Mouse (Mus musculus): ENCODE measurements around the gene Adgrl3. TPM values are rescaled to one million over a fixed set of nuclear protein-coding genes. Genes with fewer than 3 reads are reported as not detected.

Gene Adgrl3
- polyA plus RNA-seq, 1 experiment from 2014 or later: 9.0 TPM

- no peak for DNase-seq (ENCODE audit: low spot score)
- no peak overlapping the region for H3K27ac ChIP-seq
- peaks cover 3% of the 10 kb centered on the region; the same call in 1 of the 2 replicates for H3K36me3 ChIP-seq
- WGBS: 81% methylated on average over 4 of the region's 4 CpGs
- no peak overlapping the region for H3K4me3 ChIP-seq
- no peaks in the 10 kb centered on the region for H3K4me1 ChIP-seq
- no peaks in the 10 kb centered on the region for H3K9me3 ChIP-seq
- no peaks in the 10 kb centered on the region for H3K27me3 ChIP-seq (ENCODE audit: insufficient read depth, poor library complexity, severe bottlenecking)
These were observed 776.2 kb downstream of the Adgrl3 start for GRCm38 (mm10) chr5:81796128-81796527.

DNA sequence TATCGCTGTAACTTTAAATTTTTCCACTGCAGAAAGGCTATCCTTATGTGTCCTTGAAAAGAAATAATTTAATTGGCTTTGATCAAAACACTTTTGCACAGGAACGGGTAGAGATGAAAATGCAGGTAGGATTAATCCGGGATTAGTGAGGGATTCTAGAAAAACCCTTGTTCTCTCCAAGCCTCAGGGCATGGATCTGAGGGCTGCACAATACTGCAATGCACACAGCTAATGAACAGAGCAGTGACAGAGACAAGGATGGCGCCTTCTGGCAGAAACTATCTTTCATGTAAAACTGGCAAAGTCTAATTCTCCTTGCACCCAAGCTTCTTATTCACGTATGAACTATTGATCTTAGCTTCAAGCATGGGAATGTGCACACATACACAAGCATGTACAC, 791.0 kb downstream of the Adgrl3 start:
- Histone ChIP-seq H3K9me3 (no peaks in the 10 kb centered on the region), H3K4me3 (no peak overlapping the region), H3K4me1 (no peaks in the 10 kb centered on the region), H3K27ac (no peak overlapping the region), H3K27me3 (ENCODE audit: insufficient read depth, poor library complexity, severe bottlenecking) (no peaks in the 10 kb centered on the region), H3K36me3 (no peaks in the 10 kb centered on the region)
- WGBS: 86% methylated on average over 5 of the region's 5 CpGs
- DNase-seq (ENCODE audit: low spot score): no peak

DNA sequence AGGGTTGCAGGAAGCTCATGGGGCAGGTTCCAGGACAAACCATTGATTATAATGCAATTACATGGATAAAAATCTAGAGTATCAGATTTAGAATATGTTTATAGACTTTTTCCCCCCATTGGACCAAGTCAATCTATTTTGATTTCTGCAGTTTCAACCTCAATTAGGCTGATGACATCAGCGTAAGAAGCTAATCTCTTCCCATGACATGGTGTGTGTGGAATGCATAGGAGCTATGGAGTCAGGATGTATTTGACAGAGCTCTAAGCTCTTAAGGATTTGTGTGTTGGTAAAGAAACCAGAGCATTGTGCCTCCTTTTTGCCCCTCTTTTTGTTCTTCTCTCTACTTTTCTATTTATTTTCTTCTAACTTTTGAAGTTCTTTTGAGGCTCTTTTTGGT, 812.1 kb downstream of the Adgrl3 start:
- Histone ChIP-seq H3K4me1 (no peaks in the 10 kb centered on the region), H3K36me3 (no peaks in the 10 kb centered on the region), H3K27me3 (ENCODE audit: insufficient read depth, poor library complexity, severe bottlenecking) (no peaks in the 10 kb centered on the region), H3K4me3 (no peak overlapping the region), H3K27ac (no peak overlapping the region), H3K9me3 (no peaks in the 10 kb centered on the region)
- 81% methylated on average over 1 of the region's 1 CpGs for WGBS
- DNase-seq (ENCODE audit: low spot score): no peak

DNA sequence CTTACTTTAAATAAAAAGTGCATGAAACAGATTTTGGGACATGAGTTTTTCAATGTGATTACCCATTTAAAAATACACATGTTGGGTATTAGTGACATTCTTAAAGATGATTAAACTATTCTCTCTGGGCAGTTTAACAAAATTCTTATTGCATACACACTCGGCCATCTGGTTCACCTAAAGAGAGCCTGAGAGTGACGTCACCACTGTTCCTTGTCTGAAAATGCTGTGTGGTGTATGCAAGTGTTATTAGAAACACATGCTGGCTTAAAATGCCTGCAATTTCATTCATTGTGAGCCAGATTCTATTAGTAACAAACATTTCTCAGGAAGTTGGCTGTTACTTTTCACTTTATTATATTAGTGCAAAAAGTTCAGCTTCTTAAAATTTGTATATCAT, 812.7 kb downstream of the Adgrl3 start:
- no peaks in the 10 kb centered on the region for H3K27me3 ChIP-seq (ENCODE audit: insufficient read depth, poor library complexity, severe bottlenecking)
- H3K4me3 ChIP-seq: no peak overlapping the region
- no peaks in the 10 kb centered on the region for H3K4me1 ChIP-seq
- no peaks in the 10 kb centered on the region for H3K36me3 ChIP-seq
- 78% methylated on average over 2 of the region's 2 CpGs for WGBS
- H3K9me3 ChIP-seq: no peaks in the 10 kb centered on the region
- no peak for DNase-seq (ENCODE audit: low spot score)
- no peak overlapping the region for H3K27ac ChIP-seq

- 90% methylated on average over 2 of the region's 2 CpGs for WGBS
- Histone ChIP-seq H3K4me1 (no peaks in the 10 kb centered on the region), H3K4me3 (no peak overlapping the region), H3K9me3 (no peaks in the 10 kb centered on the region), H3K27ac (no peak overlapping the region), H3K36me3 (no peaks in the 10 kb centered on the region), H3K27me3 (ENCODE audit: insufficient read depth, poor library complexity, severe bottlenecking) (no peaks in the 10 kb centered on the region)
- no peak for DNase-seq (ENCODE audit: low spot score)
These were observed 817.9 kb downstream of the Adgrl3 start for GRCm38 (mm10) chr5:81837860-81838259.

DNA sequence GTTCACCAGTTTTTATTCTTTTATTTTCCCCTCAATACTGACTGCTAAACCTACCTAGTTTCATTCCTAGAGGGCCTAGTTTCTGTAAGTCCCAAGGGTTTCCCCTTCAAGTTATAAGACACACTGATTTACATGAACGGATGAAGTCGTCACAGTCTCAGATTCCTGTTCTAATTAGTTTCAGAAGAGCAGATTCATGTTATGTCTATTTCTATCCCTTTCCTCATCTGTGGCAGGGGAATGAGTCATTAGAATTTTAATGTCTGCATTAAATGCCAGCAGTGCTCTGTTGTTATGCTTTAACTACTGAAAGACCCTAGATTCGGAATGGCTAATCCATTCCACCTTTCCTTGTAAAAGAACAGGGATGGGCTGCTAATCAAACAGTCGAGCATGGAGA, 823.9 kb downstream of the Adgrl3 start:
- no peaks in the 10 kb centered on the region for H3K9me3 ChIP-seq
- no peak overlapping the region for H3K4me3 ChIP-seq
- no peaks in the 10 kb centered on the region for H3K36me3 ChIP-seq
- WGBS: 63% methylated on average over 4 of the region's 4 CpGs
- no peaks in the 10 kb centered on the region for H3K27me3 ChIP-seq (ENCODE audit: insufficient read depth, poor library complexity, severe bottlenecking)
- H3K27ac ChIP-seq: no peak overlapping the region
- DNase-seq (ENCODE audit: low spot score): no peak
- H3K4me1 ChIP-seq: no peaks in the 10 kb centered on the region

DNA sequence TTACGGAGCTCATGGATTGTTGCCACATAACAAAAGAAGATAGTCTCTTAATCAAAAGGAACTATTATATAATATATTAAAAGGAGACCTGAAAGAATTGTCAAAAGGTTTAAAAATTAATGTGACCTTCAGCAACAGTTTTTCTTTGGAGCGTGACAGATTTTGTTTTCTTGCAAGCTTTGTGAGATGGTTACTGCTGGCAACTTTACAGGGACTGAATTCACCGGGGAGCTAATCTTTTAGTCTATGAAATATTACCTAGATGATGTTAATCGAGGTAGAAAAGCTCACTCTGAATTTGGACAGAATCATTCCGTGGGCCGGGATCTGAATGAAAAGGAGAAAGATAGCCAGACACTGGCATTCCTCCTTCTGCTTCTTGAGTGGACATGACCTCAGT, 850.4 kb downstream of the Adgrl3 start:
- H3K36me3 ChIP-seq: no peaks in the 10 kb centered on the region
- 85% methylated on average over 6 of the region's 6 CpGs for WGBS
- no peaks in the 10 kb centered on the region for H3K27me3 ChIP-seq (ENCODE audit: insufficient read depth, poor library complexity, severe bottlenecking)
- DNase-seq (ENCODE audit: low spot score): no peak
- no peaks in the 10 kb centered on the region for H3K4me1 ChIP-seq
- H3K4me3 ChIP-seq: no peak overlapping the region
- no peak overlapping the region for H3K27ac ChIP-seq
- H3K9me3 ChIP-seq: no peaks in the 10 kb centered on the region

Small RNA genes lying within 50 kb of the gene (microRNA-seq; reads per million reads assigned to microRNA genes)
- gene Gm22048: not detected
